Mouse (Mus musculus): ENCODE measurements at regions not wholly inside any gene's neighbourhood (a gene's known extent, or its start where the extent isn't known, plus 50 kb on each side); places are given as distances from the start of the nearest gene placed in this dataset.
A peak's percentile ranks its signal among the peaks of the same experiment; 100 is the strongest.

DNA sequence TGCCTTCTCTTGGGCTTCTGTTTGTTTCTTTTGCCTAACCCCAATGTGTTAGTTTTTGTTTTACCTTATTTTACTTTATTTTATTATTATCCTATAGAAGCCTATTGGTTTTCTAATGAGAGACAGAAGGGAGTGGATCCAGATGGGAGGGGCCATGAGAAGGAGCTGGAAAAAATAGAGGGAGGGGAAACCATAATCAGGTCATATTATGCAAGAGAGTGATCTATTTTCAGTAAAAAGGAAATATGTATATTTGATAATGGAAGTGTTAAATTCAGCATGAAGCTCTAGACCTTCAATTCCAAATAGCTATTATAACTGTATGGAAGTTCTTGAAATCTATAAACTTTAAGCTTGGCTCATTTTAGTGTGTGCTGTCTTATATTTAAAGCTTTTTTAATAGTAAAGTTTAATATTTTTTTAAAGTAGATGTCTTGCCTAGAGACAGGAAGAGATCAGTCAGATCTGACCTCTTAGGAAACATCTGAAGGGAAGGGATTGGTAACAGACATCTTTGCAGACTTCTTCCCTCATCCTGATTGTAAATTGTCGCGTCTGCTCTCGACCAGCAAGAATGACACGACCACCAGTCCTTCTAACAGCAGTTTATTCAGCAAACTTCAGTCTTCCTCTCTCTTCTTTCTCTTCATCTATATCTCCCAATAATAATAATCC is 87.8 kb upstream of the Supt20 start:
- no peak overlapping the region for H3K4me3 ChIP-seq
- no peak for ATAC-seq (ENCODE audit: insufficient number of reproducible peaks, insufficient read depth, low FRiP score, low TSS enrichment)
- H3K27ac ChIP-seq, result no peak overlapping the region
- no peak overlapping the region for H3K9ac ChIP-seq
- H3K4me1 ChIP-seq, result no peaks in the 10 kb centered on the region
- no peaks in the 10 kb centered on the region for H3K9me3 ChIP-seq
- H3K27me3 ChIP-seq, result no peaks in the 10 kb centered on the region
- H3K4me2 ChIP-seq (replicated peaks), result no peak overlapping the region
- no peaks in the 10 kb centered on the region for H3K36me3 ChIP-seq
- 70% methylated on average over 4 of the region's 4 CpGs for WGBS

DNA sequence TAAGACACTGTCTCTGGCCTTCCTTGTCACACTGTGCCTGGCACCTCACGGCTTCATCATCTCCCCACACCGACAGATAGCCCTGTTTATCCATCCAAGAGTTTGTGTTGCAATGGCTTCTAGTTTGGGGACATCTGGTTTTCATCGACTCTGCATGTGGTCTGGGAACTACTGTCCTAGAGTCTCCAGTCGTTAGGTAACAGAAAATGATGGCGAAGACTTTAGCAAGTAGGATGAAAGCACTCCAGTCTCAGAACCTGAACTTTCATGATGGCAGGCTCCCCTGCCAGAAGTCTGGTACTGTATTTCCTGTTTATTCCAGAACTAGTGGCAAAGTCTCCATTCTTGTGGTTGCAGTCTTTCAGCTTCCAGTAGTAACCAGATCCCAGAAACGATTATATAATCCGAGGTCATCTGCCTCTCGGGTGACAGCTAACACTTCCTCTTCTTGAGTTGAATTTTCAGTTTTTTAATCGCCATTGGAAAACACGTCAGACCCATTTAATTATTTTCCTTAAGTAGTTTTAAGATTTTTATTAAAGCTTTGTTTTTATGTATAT is 81.1 kb upstream of the Supt20 start:
- Histone ChIP-seq H3K9ac (no peak overlapping the region), H3K4me1 (no peaks in the 10 kb centered on the region), H3K27ac (peak overlapping the region; percentile 42; the same call in 1 of the 2 replicates), H3K36me3 (no peaks in the 10 kb centered on the region), H3K4me3 (no peak overlapping the region), H3K4me2 (replicated peaks) (no peak overlapping the region), H3K9me3 (no peaks in the 10 kb centered on the region), H3K27me3 (no peaks in the 10 kb centered on the region)
- 39% methylated on average over 10 of the region's 10 CpGs for WGBS
- ATAC-seq (ENCODE audit: insufficient number of reproducible peaks, insufficient read depth, low FRiP score, low TSS enrichment), result no peak

DNA sequence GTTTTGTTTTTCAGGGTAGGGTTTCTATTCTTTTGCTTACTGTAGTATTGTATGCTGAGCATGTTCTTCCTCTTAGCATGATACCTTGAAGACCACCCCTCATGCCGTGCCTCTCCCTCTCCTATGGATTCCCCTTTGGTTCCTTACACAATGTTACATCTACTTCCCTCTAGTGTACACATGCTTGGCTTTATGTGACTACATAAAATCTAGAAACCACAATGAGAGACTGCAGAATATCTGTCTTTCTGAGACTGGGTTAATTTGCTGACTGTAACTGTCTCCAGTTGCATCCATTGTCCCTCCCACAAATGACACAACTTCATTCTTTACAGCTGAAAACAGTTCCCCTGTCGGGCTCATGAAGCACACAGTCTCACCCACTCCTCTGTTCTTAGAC is 78.8 kb upstream of the Supt20 start:
- WGBS, result 69% methylated on average over 2 of the region's 2 CpGs
- Histone ChIP-seq H3K4me1 (no peaks in the 10 kb centered on the region), H3K27me3 (no peaks in the 10 kb centered on the region), H3K36me3 (no peaks in the 10 kb centered on the region), H3K9ac (no peak overlapping the region), H3K9me3 (peaks cover 8% of the 10 kb centered on the region; the same call in 1 of the 2 replicates), H3K4me2 (replicated peaks) (no peak overlapping the region), H3K4me3 (no peak overlapping the region), H3K27ac (no peak overlapping the region)
- no peak for ATAC-seq (ENCODE audit: insufficient number of reproducible peaks, insufficient read depth, low FRiP score, low TSS enrichment)

DNA sequence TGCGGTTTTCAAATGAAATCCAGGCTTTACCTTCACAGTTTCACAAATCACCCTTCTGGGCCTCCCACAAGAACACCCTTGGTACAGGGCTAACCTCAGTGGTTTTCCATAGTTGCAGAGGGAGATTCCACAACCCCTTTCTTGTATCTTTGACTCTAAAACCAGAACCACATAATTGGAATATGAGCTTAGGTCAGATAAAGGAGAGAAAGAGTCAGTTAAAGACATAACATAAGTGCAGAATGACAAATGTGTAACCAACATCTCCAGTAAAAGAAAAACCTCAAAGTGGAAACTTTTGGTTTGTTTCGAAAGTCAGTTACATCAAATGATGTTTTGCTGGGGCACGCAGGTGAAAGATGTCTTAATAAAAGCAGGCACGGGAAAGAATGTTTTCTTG is 75.3 kb upstream of the Supt20 start:
- no peak for ATAC-seq (ENCODE audit: insufficient number of reproducible peaks, insufficient read depth, low FRiP score, low TSS enrichment)
- H3K36me3 ChIP-seq, result no peaks in the 10 kb centered on the region
- 92% methylated on average over 4 of the region's 4 CpGs for WGBS
- peaks cover 8% of the 10 kb centered on the region; the same call in 1 of the 2 replicates for H3K9me3 ChIP-seq
- H3K9ac ChIP-seq, result no peak overlapping the region
- H3K4me3 ChIP-seq, result no peak overlapping the region
- H3K27ac ChIP-seq, result no peak overlapping the region
- H3K4me1 ChIP-seq, result no peaks in the 10 kb centered on the region
- H3K27me3 ChIP-seq, result no peaks in the 10 kb centered on the region
- H3K4me2 ChIP-seq (replicated peaks), result no peak overlapping the region

DNA sequence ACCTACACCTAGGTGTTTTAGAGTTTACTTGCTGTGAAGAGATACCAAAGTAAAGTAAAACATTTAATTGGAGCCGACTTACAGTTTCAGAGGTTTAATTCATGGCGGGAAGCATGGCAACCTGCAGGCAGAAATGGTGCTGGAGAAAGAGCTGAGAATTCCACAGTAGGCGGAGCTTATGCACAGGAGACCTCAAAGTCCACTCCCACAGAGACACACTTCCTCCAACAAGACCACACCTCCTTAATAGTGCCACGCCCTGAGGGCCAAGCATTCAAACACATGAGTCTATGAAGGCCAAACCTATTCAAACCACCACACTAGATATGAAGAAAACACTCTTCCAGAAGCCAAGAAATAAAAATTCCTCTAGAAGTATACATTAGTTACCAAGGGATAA is 74.3 kb upstream of the Supt20 start:
- Histone ChIP-seq H3K27ac (no peak overlapping the region), H3K4me2 (replicated peaks) (no peak overlapping the region), H3K9ac (no peak overlapping the region), H3K9me3 (peaks cover 8% of the 10 kb centered on the region; the same call in 1 of the 2 replicates), H3K4me1 (no peaks in the 10 kb centered on the region), H3K4me3 (no peak overlapping the region), H3K27me3 (no peaks in the 10 kb centered on the region), H3K36me3 (no peaks in the 10 kb centered on the region)
- WGBS, result 92% methylated on average over 4 of the region's 4 CpGs
- ATAC-seq (ENCODE audit: insufficient number of reproducible peaks, insufficient read depth, low FRiP score, low TSS enrichment), result no peak

- Histone ChIP-seq H3K36me3 (no peaks in the 10 kb centered on the region), H3K27ac (no peak overlapping the region), H3K9ac (no peak overlapping the region), H3K9me3 (peaks cover 17% of the 10 kb centered on the region; the same call in 1 of the 2 replicates), H3K27me3 (no peaks in the 10 kb centered on the region), H3K4me1 (no peaks in the 10 kb centered on the region), H3K4me2 (replicated peaks) (no peak overlapping the region), H3K4me3 (no peak overlapping the region)
- no peak for ATAC-seq (ENCODE audit: insufficient number of reproducible peaks, insufficient read depth, low FRiP score, low TSS enrichment)
- 77% methylated on average over 7 of the region's 7 CpGs for WGBS
Observed at GRCm38 (mm10) chr3:54630254-54630653, 62.4 kb upstream of the Supt20 start.

GRCm38 (mm10) chr3:54632731-54633130 is 59.9 kb upstream of the Supt20 start:
- Histone ChIP-seq H3K27me3 (no peaks in the 10 kb centered on the region), H3K36me3 (no peaks in the 10 kb centered on the region), H3K4me1 (no peaks in the 10 kb centered on the region), H3K9me3 (peaks cover 17% of the 10 kb centered on the region; the same call in 1 of the 2 replicates), H3K4me2 (replicated peaks) (no peak overlapping the region), H3K27ac (no peak overlapping the region), H3K4me3 (no peak overlapping the region), H3K9ac (no peak overlapping the region)
- 96% methylated on average over 13 of the region's 13 CpGs for WGBS
- no peak for ATAC-seq (ENCODE audit: insufficient number of reproducible peaks, insufficient read depth, low FRiP score, low TSS enrichment)

DNA sequence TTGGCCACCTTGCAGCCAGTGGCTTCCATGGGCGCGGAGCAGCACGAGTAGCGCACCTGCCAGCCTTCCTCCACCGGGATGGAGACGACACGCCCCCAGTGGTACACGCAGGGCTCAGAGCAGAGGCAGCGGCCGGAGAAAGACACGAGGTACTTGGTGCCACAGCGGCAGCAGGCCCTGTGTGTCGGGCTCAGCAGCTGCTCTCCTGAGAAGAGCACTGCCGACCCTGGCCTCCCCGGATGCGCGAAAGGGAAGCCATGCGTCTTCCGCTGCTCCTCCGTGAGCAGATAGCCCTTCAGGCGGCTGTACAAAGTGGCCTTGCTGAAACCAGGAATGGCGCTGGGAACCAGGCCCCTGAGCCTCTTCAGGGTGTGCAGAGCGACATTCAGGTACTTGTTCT is 59.2 kb upstream of the Supt20 start:
- 93% methylated on average over 23 of the region's 23 CpGs for WGBS
- Histone ChIP-seq H3K4me2 (replicated peaks) (no peak overlapping the region), H3K36me3 (no peaks in the 10 kb centered on the region), H3K9ac (no peak overlapping the region), H3K27me3 (no peaks in the 10 kb centered on the region), H3K9me3 (peaks cover 17% of the 10 kb centered on the region; the same call in 1 of the 2 replicates), H3K4me1 (no peaks in the 10 kb centered on the region), H3K27ac (no peak overlapping the region), H3K4me3 (no peak overlapping the region)
- no peak for ATAC-seq (ENCODE audit: insufficient number of reproducible peaks, insufficient read depth, low FRiP score, low TSS enrichment)

GRCm38 (mm10) chr3:54634456-54634855 is 58.2 kb upstream of the Supt20 start:
- Histone ChIP-seq H3K9ac (no peak overlapping the region), H3K4me2 (replicated peaks) (no peak overlapping the region), H3K27ac (no peak overlapping the region), H3K27me3 (no peaks in the 10 kb centered on the region), H3K36me3 (no peaks in the 10 kb centered on the region), H3K9me3 (peaks cover 17% of the 10 kb centered on the region; the same call in 1 of the 2 replicates), H3K4me1 (no peaks in the 10 kb centered on the region), H3K4me3 (no peak overlapping the region)
- ATAC-seq (ENCODE audit: insufficient number of reproducible peaks, insufficient read depth, low FRiP score, low TSS enrichment), result no peak
- 93% methylated on average over 10 of the region's 10 CpGs for WGBS
